Mouse (Mus musculus) liver, embryonic 18 days (tissue): ENCODE results near the gene Hs3st1. TPM values are rescaled to one million over a fixed set of nuclear protein-coding genes. Genes with fewer than 3 reads are reported as not detected.

Experiments
- polyA plus RNA-seq: library from polyadenylated mRNA; depleted of rRNA; stranded (reverse); fragments of >200 nt; gene quantifications from 2 replicates; pipeline ENCODE4 v1.2.3, GENCODE M21; 2012; rRNA removed

Hs3st1 gene
- polyA plus RNA-seq = 0.32 and 0.57 TPM in 2 replicates

DNA sequence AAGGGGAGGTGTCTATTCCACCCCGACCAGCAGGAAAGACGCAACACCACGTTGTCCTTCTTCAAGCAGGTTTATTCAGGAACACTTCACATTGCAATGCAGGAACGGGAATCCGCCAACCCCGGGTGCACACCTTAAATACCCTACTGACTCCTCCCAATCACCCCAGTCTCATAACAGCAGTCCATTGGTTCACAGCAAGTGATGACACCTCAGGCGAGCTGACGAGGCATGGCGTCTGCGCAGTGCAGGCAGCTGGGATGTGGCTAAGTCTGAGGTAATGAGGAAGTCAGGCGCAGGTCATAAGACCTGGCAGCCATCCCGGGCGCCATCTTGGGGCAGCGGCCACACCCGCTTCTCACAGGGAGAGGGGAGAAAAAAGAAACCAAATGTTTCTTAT, at the start of gene Hs3st1:
Gene Hs3st1 (minus strand): TSS at position 101 of the 400 bp plus-strand sequence.

